Mouse (Mus musculus): ENCODE data around the gene Mpc1.

The Mpc1 gene

DNA sequence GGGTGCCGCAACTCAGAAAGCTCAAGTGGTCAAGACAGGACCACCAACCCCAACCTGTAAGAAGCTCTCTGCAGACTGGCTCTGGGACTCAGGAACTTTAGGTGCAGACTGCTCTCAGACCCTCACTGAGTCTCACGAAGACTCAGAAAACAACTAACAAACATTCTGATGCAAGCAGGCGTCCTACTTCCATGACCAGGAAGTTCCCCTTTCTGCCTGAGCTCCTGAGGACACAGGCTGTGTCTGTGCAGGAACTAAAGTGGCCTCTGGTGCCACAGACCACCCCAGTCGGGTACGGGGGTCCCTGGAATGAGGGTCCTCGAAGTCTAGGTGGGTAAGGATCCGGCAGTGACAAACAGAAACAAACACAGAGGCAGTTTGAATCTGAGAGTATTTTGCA lies 6.0 kb upstream of the Mpc1 start:
- CTCF ChIA-PET = interaction anchor here (0.6 kb wide), 1 partner anchor 12 kb away, joined by 5 read pairs; no protein-coding TSS in a partner anchor

DNA sequence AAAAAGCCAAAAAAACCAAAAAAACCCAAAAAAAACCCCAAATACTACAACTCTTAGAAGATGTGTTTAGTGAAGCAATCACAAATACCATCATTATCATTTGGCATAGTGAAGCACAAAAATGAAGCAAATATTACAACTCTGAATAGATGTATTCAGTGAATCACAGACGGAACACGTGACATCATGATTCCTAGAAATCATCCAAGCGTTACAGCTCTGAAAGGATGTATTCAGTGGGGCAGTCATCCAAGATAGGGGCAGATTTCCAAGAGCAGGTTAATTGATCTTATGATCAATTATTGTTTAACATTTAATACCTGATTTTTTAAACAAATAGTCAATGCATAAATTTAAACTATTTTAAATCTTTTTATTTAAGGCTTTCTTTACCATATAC lies 5.4 kb upstream of the Mpc1 start:
- CTCF ChIA-PET = no interaction called here

DNA sequence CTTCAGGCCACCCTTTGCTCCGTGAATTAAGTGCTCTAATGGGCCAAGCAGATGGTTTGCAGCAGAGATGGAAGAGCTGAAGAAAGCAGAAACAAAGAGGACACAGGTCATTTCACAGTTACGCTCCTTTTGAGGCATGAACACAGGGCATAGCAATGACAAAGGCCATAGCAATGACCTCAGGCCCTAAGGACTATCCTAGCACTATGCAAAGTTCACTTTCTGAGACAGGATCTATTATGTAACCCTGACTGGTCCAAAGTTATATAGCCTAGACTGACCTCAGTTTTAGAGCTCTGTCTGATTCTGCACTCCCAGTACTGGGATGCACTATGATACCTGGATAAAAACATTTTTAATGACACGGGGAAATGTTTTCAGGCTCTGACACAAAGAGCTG lies 4.3 kb upstream of the Mpc1 start:
- CTCF ChIA-PET = no interaction called here

DNA sequence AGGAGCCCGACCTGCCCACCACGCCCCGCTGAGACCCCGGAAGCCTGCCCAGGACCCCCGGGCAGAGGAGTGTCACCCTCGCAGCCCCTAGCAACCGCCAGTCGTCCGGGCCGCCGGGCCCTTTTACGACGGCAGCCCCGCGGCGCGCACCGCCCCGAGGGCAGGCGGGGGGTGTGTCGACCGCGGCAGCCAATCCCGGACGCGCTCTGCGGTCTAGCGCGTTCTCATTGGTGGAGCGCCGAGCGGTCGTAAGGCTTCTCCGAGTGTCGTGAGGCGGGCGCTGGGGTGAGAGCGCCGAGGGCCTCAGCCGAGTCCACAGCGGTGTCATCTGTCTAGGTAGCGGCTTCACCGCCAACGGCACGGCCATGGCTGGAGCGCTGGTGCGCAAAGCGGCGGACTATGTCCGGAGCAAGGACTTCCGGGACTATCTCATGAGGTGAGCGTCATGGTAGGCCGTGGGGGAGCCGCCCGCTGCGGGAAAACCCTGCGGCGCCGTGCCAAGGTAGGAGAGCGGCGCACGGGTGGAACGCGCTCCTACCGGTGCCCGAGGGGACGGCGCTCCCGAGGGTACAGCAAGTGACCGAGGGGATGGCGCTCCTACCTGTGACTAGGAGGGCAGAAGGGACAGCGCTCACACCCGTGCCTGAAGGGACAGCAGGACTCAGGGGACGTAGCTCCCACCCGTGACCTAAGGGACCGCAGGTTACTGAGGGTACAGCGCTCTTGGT lies 986 bp downstream of the Mpc1 start:
- CTCF ChIA-PET = interaction anchor here (0.6 to 0.7 kb wide), 4 partner anchors 22 to 370 kb away, joined by 3 to 6 read pairs (median 4); no protein-coding TSS in a partner anchor

DNA sequence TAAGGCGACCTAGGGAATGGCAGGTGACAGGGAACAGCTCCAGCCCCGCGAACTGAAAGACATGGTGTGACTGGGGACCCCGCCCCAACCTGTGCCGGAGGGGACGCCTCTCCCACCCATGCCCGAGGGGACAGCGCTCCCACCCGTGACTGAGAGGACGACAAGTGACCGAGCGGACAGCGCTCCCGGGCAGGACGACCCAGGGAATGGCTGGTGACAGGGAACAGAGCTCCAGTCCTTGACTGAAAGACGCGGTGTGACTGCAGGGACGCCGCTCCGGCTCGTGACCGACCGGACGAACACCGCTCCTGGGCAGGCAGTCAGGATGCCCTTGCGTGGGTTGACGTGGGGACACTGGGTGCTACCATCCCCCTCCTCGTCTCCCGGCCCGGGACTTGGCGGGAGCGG lies 1.6 kb downstream of the Mpc1 start:
- CTCF ChIA-PET = interaction anchor here (0.6 kb wide), 1 partner anchor 23 kb away, joined by 3 read pairs; no protein-coding TSS in a partner anchor

DNA sequence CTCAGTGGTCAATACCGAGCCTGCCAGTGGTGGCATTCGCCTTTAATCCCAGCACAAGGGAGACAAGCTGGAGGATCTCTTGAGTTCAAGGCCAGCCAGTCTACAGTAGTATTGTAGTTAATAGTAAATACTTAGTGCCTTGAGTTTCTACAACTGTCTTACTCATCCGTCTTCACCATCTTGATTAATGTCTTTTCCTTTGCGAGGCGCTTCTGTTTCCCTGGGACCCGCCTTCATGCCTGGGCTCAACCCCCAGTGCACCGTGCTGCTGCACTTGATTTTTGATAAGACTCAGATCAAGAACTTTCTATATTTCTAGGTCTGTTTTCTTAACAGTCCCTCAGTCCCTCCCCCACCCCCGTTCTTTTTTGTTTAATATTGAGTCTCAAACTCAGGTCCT lies 2.4 kb downstream of the Mpc1 start:
- CTCF ChIA-PET = no interaction called here

DNA sequence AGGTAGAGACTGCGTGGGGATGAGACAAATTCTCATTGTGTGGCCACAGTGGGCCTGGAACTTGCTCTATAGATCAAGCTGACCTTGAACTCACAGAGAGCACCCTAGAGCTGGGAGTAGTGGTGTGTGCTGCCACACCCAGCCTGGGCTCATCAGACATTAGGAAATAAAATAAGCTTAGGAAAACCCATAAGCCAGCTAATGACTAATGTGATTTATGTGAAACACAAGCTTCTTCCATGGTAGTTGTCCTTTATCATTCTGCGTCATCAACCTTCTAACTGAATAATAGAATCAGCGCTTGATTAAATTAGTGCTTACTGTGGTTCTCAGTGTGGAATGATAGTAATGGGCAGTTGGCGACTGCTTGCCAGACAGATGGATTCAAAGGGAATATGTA lies 4.3 kb downstream of the Mpc1 start:
- CTCF ChIA-PET = no interaction called here

DNA sequence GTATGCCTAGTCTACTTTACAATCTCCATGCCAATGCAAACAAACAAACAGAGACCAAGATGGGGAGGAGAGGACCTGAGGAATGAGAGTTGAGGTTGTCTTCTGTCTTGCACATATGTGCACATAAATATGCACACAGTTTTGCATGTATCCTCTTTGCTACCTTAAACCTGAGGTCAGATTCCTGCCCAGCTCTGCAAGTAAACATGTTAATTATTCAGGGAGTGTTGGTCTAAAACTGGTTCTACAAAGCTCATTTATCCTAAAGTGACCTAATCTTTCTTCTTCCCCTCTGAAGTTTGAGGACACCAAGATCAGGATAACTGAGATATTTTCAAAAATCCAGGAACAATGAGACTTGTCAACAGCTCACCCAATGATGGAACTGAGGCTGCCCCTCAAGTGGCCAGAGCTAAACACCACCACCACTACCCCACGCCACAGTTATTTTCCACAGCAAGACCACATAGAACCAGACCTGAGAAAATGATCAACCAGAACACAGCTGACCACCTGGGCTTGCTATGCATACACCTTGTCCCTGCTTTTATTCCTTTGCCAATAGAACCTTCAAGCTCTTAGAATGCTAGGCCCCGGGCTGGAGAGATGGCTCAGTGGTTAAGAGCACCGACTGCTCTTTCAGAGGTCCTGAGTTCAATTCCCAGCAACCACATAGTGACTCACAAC lies 7.4 kb downstream of the Mpc1 start:
- CTCF ChIA-PET = no interaction called here

DNA sequence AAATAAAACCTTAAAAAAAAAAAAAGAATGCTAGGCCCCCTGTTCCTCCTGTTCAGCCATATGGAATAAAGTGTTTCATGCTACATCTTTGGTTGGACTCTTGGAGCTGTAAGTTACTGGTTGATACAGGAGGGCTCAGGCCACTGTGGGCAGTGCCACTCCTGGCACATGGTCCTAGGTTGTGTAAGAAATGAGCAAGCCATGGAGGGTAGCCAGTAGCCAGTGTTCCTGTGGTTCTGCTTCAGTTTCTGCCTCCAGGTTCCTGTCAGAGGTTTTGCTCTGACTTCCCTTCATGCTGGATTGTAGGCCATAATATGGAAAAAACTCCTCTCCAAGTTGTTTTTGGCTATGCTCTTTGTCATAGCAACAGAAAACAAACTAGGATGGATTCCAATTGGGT lies 8.0 kb downstream of the Mpc1 start:
- CTCF ChIA-PET = interaction anchor here (0.7 kb wide), 1 partner anchor 8 kb away, joined by 3 read pairs; no protein-coding TSS in a partner anchor

DNA sequence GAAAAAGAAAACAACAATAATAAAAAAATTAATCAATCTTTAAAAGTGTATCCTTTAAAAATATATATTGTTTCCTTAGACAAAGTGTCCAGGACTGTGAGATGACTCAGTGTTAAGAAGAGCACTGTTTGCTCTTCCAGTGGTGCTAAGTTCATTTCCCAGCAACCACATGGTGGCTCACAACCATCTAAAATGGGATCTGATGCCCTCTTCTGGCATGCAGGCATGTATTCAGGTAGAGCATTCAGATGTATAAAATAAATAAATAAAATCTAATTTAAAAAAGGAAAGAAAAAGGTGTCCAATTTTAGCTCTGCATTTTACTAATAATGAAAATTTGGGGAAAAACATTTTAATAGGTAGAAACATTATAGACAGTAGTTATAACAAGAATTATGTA lies 13.1 kb downstream of the Mpc1 start:
- CTCF ChIA-PET = no interaction called here

DNA sequence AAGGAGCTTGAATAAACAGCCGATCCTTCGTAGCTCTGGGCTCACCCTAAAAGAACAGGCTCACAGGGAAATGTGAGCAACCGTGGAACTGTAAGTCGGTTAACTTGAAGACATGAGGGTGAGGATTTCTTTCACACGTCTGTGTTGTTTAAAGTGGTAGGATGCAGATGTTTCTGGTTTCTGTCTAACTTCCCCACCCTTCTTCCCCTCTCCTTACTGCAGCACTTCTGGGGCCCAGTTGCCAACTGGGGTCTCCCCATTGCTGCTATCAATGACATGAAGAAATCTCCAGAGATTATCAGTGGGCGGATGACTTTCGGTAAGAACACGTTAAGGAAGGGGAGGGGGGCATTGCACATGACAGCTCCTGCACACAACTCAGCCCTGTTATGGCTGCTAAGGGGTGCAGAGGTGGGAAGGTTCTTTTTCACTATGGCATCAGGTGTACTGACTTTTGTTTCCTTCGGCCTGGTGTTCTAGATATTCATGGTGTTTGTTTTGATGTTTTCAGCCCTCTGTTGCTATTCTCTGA lies 13.7 kb downstream of the Mpc1 start:
- CTCF ChIA-PET = no interaction called here

DNA sequence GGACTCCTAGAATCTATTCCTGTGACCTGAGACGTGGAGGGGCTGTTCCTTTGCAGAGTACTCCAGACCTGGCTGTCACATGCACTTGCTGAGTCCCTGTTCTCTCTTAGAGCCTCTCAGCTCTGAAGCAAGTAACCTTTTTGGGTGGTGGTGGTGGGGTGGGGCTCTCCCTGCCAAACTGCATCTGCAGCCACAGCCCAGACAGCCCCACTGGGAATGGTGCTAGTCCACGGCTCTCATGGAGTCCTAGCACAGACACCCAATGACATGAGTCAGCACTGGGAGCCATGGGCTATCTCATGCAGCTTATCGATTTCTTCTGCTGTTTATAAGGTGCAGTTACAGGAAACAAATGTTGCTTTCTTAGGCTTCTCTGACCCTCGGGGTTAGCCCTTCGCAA lies 15.0 kb downstream of the Mpc1 start:
- CTCF ChIA-PET = no interaction called here

DNA sequence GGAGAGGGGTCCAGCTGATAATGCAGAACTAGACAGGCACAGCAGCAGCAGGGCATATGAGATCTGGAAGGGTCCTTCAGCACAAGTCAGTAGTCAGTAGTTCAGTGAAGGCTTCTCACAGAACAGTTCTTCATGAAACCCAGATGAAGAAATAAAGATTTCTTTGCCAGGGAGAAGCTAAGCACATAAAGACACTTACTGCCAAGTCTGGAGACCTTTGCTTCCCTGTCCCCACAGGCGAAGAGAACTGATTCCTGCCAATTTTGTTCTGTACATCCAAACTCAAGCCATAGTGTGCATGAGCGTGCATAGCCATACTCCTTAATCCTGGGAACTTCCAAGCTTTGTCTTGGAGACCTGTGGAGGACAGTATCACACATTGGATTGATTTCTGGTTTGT lies 15.6 kb downstream of the Mpc1 start:
- CTCF ChIA-PET = interaction anchor here (0.6 kb wide), 1 partner anchor 7 kb away, joined by 3 read pairs; no protein-coding TSS in a partner anchor

DNA sequence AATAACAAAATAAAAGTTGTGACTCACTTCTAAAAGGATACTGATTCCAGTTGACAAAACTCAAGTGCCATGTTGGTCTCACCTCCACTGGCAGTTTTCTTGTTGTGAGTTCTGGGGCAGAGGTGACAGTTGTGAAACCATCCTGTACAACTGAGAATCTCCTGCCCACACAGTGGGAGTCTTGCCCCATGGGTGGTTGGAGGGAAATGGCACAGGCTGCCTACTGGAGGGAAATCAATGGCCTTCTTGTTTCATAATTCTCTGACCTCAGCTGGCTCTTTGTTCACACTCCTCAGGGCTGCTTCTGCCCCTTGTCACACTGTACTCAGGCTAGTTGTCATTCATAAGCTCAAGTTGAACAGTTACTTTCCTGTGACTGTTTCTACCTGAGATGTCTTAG lies 16.8 kb downstream of the Mpc1 start:
- CTCF ChIA-PET = no interaction called here

DNA sequence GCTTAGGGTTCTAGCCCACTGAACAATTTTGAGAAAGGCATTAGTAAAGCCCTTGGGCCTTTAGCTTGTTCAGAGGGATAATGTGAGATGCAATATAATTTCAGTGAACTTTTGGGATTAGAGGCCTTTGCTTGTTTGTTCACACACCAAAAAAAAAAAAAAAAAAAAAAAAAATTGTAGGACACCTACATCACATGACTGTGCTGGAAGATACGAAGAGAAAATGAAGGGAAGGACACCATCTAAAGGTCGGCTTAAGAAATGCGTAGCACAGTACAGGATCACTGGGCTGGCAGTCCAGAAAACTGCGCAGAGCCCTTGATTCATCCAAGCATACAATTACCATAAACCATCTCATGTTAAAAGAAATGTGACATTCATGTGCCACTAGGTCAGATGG lies 18.8 kb downstream of the Mpc1 start:
- CTCF ChIA-PET = interaction anchor here (0.6 kb wide), 1 partner anchor 28 kb away, joined by 7 read pairs; no protein-coding TSS in a partner anchor

DNA sequence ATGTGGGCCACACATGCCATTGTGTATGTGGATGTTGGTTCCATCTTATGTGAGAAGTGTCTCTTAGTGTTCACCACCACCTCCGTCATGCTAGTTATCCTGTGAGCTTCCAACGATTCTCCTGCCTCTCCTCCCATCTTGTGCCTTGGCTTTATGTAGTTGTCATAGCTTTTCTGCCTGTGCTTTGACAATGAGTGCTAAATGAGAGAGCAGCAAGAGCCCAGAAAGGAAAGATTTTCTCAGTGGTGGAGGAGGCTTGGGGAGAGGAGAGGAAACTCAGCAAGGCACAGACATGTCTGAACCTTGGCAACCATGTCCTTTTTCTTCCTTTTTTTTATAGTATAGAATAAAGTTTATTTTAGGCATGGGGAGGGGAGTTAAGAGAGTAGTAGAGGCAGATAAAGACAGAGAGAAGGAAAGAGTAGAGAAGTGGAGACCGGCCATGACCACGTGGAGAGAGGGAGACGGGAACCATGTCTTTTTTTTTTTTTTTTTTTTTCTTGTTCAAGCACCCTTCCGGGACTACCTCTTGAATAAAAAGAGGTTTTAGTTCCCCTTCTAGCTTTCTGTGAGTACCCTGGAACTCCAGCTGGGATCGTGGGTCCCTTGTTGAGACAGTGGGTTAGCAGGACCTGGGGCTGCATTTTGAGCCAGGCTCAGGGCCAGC lies 20.2 kb downstream of the Mpc1 start:
- CTCF ChIA-PET = no interaction called here

DNA sequence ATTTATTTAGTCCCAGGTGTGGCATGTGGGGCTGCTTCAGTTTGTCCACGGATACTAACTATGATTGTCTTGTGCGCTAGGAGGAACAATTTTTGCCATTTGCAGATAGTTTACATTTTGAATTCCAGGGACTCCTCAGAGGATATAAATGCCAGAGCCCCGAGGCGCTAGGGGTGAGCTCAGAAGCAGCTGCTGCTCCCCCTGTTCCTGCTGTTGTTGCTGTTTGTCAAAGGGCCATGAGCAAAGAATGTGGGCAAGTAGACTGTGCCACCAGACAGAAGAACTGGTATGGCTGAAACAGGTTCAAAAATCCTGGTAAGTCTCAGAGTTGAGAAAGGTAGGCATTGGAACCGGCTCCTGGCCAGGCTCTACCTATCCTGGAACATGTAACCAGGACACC lies 21.0 kb downstream of the Mpc1 start:
- CTCF ChIA-PET = no interaction called here

DNA sequence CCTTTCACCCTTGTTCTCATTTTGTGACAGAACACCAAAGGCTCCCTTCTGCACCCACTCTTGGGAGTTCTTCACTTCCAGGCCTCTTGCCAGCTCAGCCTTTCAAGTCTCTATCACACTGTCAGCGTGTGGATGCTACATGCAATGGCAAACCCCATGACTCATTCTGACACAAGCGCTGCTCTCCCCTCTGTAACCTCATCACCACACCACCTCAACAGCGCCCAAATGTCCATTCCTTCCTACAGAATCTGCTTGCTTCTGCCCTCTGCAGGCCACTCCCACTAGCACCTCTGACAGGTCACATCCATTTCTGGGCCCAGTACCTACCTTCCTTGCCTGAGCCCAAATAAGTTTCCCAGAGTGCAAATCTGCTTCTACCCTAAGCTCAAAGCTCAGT lies 23.1 kb downstream of the Mpc1 start:
- CTCF ChIA-PET = no interaction called here

DNA sequence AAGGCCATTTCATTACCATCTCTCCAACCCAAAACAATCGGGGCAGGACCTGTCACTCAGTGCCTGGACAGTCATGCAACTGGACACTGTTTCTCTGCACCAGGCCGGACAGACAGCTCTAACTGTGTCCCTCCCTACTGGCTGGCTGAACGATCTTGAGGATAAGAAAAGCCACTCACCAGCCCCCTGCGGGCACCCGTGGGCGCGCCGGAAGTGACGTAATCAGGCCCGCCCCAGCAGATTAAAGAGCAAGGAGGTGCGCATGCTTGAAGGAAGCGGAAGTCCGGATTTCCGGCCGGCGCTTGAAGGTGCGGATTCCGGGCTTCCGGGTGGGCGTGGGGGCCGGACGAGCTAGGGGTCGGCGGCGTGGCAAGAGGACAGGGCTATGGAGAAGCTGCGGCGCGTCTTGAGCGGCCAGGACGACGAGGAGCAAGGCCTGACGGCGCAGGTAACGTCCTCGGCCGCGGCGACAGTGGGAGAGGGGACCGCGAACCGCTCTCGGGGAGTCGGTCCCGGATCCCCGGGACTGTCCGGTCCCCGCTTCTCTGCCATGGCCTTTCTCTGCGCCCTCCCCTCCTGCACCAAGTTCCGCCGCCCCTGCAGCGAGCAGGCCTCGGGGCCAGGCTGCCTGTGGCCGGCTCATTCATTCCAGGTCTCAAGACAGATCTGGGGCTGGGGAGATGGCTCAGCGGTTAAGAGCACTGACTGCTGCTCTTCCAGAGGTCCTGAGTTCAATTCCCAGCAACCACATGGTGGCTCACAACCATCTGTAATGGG lies 28.3 kb downstream of the Mpc1 start, which contains the start of gene Sft2d1:
Gene Sft2d1 (plus strand): TSS at position 265 of the 777 bp plus-strand sequence.
- CTCF ChIA-PET = no interaction called here

DNA sequence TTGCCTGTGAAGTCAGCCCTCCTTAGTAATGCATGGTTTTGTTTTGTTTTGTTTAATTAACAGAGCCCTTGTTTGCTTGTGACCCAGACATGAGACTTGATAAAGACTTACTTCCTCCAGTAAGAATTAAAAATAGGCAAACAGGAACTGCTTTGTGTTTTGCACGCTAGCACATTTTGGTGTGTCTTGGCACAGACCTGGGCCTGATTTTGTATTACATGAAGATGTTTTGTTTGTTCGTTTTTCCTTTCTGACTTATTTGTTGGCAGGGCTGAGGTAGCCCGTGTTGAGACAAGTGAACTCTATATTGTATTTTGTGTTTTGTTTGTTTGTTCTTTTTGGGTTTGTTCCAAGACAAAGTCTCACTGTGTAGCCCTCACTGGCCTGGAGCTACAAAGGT lies 29.0 kb downstream of the Mpc1 start:
- CTCF ChIA-PET = no interaction called here

DNA sequence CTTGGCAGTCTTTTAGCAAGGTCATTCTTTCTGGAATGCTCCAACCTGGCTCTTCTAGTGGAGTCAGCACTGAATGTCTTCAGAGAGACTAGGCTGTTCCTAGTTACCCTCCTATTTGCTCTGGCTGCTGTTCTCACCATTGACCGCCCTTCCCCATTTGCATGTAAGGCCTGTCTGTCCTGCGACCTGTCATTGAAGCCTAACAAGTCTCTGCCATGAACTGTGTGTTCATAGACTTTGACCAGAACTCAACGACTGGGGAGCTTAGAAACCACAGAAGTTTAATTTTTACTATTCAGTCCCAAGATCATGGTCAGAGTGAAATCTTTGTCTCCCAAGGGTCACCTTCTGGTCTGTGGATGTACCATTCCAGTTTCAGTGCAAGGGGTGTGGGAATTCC lies 31.3 kb downstream of the Mpc1 start:
- CTCF ChIA-PET = no interaction called here

DNA sequence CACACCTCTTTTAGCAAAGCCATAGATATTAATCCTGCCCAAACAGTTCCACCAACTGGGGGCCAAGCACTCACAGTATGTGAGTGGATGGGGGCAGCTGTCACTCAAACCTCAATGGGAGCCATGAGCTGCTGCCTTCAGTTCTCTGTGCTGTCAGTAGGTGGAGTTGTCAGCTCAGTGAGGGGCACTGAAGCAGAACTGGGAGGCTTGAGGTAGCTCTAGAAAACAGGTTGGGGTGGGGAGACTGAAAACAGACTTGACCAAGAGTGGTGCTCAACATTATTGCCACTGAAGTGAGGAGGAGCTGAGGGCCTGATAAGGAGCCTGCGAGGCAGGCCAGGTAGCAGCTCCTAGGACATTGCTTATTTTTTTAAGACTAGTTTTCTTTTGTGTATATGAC lies 33.5 kb downstream of the Mpc1 start:
- CTCF ChIA-PET = no interaction called here

Data from spleen, embryonic (tissue).